21 mouse cellular contexts compared by ENCODE assay signal in the genomic region with DNA sequence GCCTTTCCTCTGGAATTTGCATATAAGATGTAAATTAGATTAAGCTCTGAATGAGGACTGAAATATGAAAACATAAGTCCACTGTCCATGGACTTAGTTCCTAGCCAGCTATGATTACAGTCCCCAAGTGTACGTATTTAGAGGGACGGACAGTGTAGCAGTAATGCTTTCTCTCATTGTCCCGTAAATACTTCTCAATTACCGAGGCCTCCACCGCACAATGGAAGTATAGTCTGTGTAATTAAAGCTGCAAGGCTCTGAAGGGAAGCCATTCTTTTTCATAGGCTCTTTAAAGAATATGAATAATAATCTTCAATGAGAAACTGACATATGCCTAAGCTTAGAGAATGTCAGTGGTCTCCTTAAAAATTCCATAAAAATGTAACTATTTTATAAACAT.
"Had no signal": no experiment of that assay in that cellular context is flagged by ENCODE, and none has a peak within 500 bp of the region (broad histone marks: within the 10 kb centered on the region; RNA-seq: fewer than 3 reads in every experiment).

No protein-coding gene starts in this region.

- H3K9me3 ChIP-seq: liver, embryonic 13.5 days; liver, embryonic 15.5 days; lung, embryonic 15.5 days; midbrain, embryonic 12.5 days; neural tube, embryonic 13.5 days; stomach, embryonic 15.5 days had no signal

- H3K36me3 ChIP-seq: liver, embryonic 13.5 days; liver, embryonic 15.5 days; lung, embryonic 15.5 days; midbrain, embryonic 10.5 days; midbrain, embryonic 12.5 days; stomach, embryonic 15.5 days had no signal

- H3K27ac ChIP-seq: liver, embryonic 13.5 days; liver, embryonic 15.5 days; lung, embryonic 15.5 days; midbrain, embryonic 10.5 days; midbrain, embryonic 12.5 days; neural tube, embryonic 13.5 days; stomach, embryonic 15.5 days; stomach, postnatal 0 days had no signal

- ATAC-seq: liver, postnatal 0 days; lung, postnatal 0 days; midbrain, embryonic 16.5 days had no signal

- H3K4me1 ChIP-seq: liver, embryonic 13.5 days; liver, embryonic 15.5 days; midbrain, embryonic 10.5 days; midbrain, embryonic 12.5 days; stomach, embryonic 15.5 days had no signal

- DNase-seq: liver, embryonic 13.5 days; liver, postnatal 0 days; lung, adult 2 months; lung, postnatal 4 days; midbrain, embryonic 14.5 days; right cerebral cortex, adult 18-20 months; right cerebral cortex, postnatal 25 days; right cerebral cortex, postnatal 4 days; spleen, adult 18-20 months; thymus, postnatal 14 days; thymus, postnatal 36 days had no signal

- H3K9ac ChIP-seq: liver, embryonic 13.5 days; liver, embryonic 15.5 days; liver, postnatal 0 days; lung, embryonic 15.5 days; midbrain, embryonic 12.5 days; neural tube, embryonic 13.5 days; stomach, embryonic 15.5 days had no signal

- H3K27me3 ChIP-seq: liver, embryonic 13.5 days; liver, embryonic 15.5 days; lung, embryonic 15.5 days; midbrain, embryonic 12.5 days; neural tube, embryonic 13.5 days; stomach, embryonic 15.5 days had no signal

- H3K4me2 ChIP-seq: liver, embryonic 13.5 days; liver, embryonic 15.5 days; lung, embryonic 15.5 days; midbrain, embryonic 12.5 days; neural tube, embryonic 13.5 days; stomach, embryonic 15.5 days had no signal

- H3K4me3 ChIP-seq: liver, embryonic 13.5 days; liver, embryonic 15.5 days; lung, embryonic 15.5 days; midbrain, embryonic 10.5 days; midbrain, embryonic 12.5 days; myocyte; neural tube, embryonic 13.5 days; stomach, embryonic 15.5 days had no signal
